Mouse (Mus musculus): ENCODE data around the gene Gm10188. TPM values are rescaled to one million over a fixed set of nuclear protein-coding genes. Genes with fewer than 3 reads are reported as not detected.
A peak's percentile ranks its signal among the peaks of the same experiment; 100 is the strongest.

The Gm10188 gene
- polyA plus RNA-seq, 1 experiment: not detected

- 21% methylated on average over 7 of the region's 7 CpGs for WGBS
- no peak for DNase-seq
- 0 out of 2 replicates have a peak, but pooled peaks cover 4% of the 10 kb centered on the region for H3K4me1 ChIP-seq (ENCODE audit: control insufficient read depth, insufficient read depth, low read length)
- H3K4me3 ChIP-seq (replicated peaks; ENCODE audit: extremely low read depth, low read depth, low read length): no peak overlapping the region
- TF ChIP-seq POLR2A (IDR thresholded peaks at IDR 0.05; ENCODE audit: borderline replicate concordance, extremely low read depth, low read depth, low read length): no peak
- TF ChIP-seq CTCF (IDR thresholded peaks at IDR 0.05; ENCODE audit: insufficient read depth, low read length): peak; percentile 70
Measured at GRCm38 (mm10) chr1:132210922-132211321, 18.6 kb downstream of the Gm10188 start.

- Histone ChIP-seq H3K4me1 (ENCODE audit: control insufficient read depth, insufficient read depth, low read length) (0 out of 2 replicates have a peak, but pooled peaks cover 4% of the 10 kb centered on the region), H3K4me3 (replicated peaks; ENCODE audit: extremely low read depth, low read depth, low read length) (no peak overlapping the region)
- 84% methylated on average over 10 of the region's 10 CpGs for WGBS
- TF ChIP-seq CTCF (IDR thresholded peaks at IDR 0.05; ENCODE audit: insufficient read depth, low read length): no peak
- TF ChIP-seq POLR2A (IDR thresholded peaks at IDR 0.05; ENCODE audit: borderline replicate concordance, extremely low read depth, low read depth, low read length): no peak
- no peak for DNase-seq
Measured at GRCm38 (mm10) chr1:132209400-132209799, 20.2 kb downstream of the Gm10188 start.

- no peak for TF ChIP-seq POLR2A (IDR thresholded peaks at IDR 0.05; ENCODE audit: borderline replicate concordance, extremely low read depth, low read depth, low read length)
- TF ChIP-seq CTCF (IDR thresholded peaks at IDR 0.05; ENCODE audit: insufficient read depth, low read length): no peak
- Histone ChIP-seq H3K4me3 (replicated peaks; ENCODE audit: extremely low read depth, low read depth, low read length) (no peak overlapping the region), H3K4me1 (ENCODE audit: control insufficient read depth, insufficient read depth, low read length) (0 out of 2 replicates have a peak, but pooled peaks cover 4% of the 10 kb centered on the region)
- WGBS: 32% methylated on average over 4 of the region's 4 CpGs
- no peak for DNase-seq
Measured at GRCm38 (mm10) chr1:132208154-132208553, 21.4 kb downstream of the Gm10188 start.

- no peak for DNase-seq
- H3K4me1 ChIP-seq (ENCODE audit: control insufficient read depth, insufficient read depth, low read length): 0 out of 2 replicates have a peak, but pooled peaks cover under 1% of the 10 kb centered on the region
- WGBS: 86% methylated on average over 3 of the region's 3 CpGs
- TF ChIP-seq POLR2A (IDR thresholded peaks at IDR 0.05; ENCODE audit: borderline replicate concordance, extremely low read depth, low read depth, low read length) (no peak), CTCF (IDR thresholded peaks at IDR 0.05; ENCODE audit: insufficient read depth, low read length) (no peak)
- H3K4me3 ChIP-seq (replicated peaks; ENCODE audit: extremely low read depth, low read depth, low read length): no peak overlapping the region
Measured at GRCm38 (mm10) chr1:132206828-132207227, 22.7 kb downstream of the Gm10188 start.

- 64% methylated on average over 5 of the region's 5 CpGs for WGBS
- no peak for DNase-seq
- Histone ChIP-seq H3K4me1 (ENCODE audit: control insufficient read depth, insufficient read depth, low read length) (no peaks in the 10 kb centered on the region), H3K4me3 (replicated peaks; ENCODE audit: extremely low read depth, low read depth, low read length) (no peak overlapping the region)
- TF ChIP-seq POLR2A (IDR thresholded peaks at IDR 0.05; ENCODE audit: borderline replicate concordance, extremely low read depth, low read depth, low read length) (no peak), CTCF (IDR thresholded peaks at IDR 0.05; ENCODE audit: insufficient read depth, low read length) (no peak)
Measured at GRCm38 (mm10) chr1:132205958-132206357, 23.6 kb downstream of the Gm10188 start.

GRCm38 (mm10) chr1:132202771-132203170, 26.8 kb downstream of the Gm10188 start:
- WGBS: 92% methylated on average over 5 of the region's 5 CpGs

GRCm38 (mm10) chr1:132201936-132202335, 27.6 kb downstream of the Gm10188 start:
- no peaks in the 10 kb centered on the region for H3K4me1 ChIP-seq (ENCODE audit: control insufficient read depth, insufficient read depth, low read length)
- 61% methylated on average over 2 of the region's 2 CpGs for WGBS
- TF ChIP-seq POLR2A (IDR thresholded peaks at IDR 0.05; ENCODE audit: borderline replicate concordance, extremely low read depth, low read depth, low read length) (no peak), CTCF (IDR thresholded peaks at IDR 0.05; ENCODE audit: insufficient read depth, low read length) (no peak)
- no peak for DNase-seq
- H3K4me3 ChIP-seq (replicated peaks; ENCODE audit: extremely low read depth, low read depth, low read length): no peak overlapping the region

More at GRCm38 (mm10) chr1:132202771-132203170, 26.8 kb downstream of the Gm10188 start:
- no peak overlapping the region for H3K4me3 ChIP-seq (replicated peaks; ENCODE audit: extremely low read depth, low read depth, low read length)
- no peak for TF ChIP-seq CTCF (IDR thresholded peaks at IDR 0.05; ENCODE audit: insufficient read depth, low read length)
- no peak for TF ChIP-seq POLR2A (IDR thresholded peaks at IDR 0.05; ENCODE audit: borderline replicate concordance, extremely low read depth, low read depth, low read length)
- DNase-seq: no peak
- no peaks in the 10 kb centered on the region for H3K4me1 ChIP-seq (ENCODE audit: control insufficient read depth, insufficient read depth, low read length)

- Histone ChIP-seq H3K4me3 (replicated peaks; ENCODE audit: extremely low read depth, low read depth, low read length) (no peak overlapping the region), H3K4me1 (ENCODE audit: control insufficient read depth, insufficient read depth, low read length) (no peaks in the 10 kb centered on the region)
- WGBS: 67% methylated on average over 4 of the region's 4 CpGs
- no peak for TF ChIP-seq CTCF (IDR thresholded peaks at IDR 0.05; ENCODE audit: insufficient read depth, low read length)
- no peak for TF ChIP-seq POLR2A (IDR thresholded peaks at IDR 0.05; ENCODE audit: borderline replicate concordance, extremely low read depth, low read depth, low read length)
- no peak for DNase-seq
Measured at GRCm38 (mm10) chr1:132201511-132201860, 28.1 kb downstream of the Gm10188 start.

GRCm38 (mm10) chr1:132200562-132201510, 28.7 kb downstream of the Gm10188 start:
- H3K4me1 ChIP-seq (ENCODE audit: control insufficient read depth, insufficient read depth, low read length): no peaks in the 10 kb centered on the region
- 27% methylated on average over 11 of the region's 11 CpGs for WGBS
- H3K4me3 ChIP-seq (replicated peaks; ENCODE audit: extremely low read depth, low read depth, low read length): no peak overlapping the region
- TF ChIP-seq CTCF (IDR thresholded peaks at IDR 0.05; ENCODE audit: insufficient read depth, low read length): no peak
- no peak for TF ChIP-seq POLR2A (IDR thresholded peaks at IDR 0.05; ENCODE audit: borderline replicate concordance, extremely low read depth, low read depth, low read length)
- DNase-seq: no peak

- no peak for DNase-seq
- 44% methylated on average over 12 of the region's 12 CpGs for WGBS
- TF ChIP-seq POLR2A (IDR thresholded peaks at IDR 0.05; ENCODE audit: borderline replicate concordance, extremely low read depth, low read depth, low read length): no peak
- no peak for TF ChIP-seq CTCF (IDR thresholded peaks at IDR 0.05; ENCODE audit: insufficient read depth, low read length)
- Histone ChIP-seq H3K4me3 (replicated peaks; ENCODE audit: extremely low read depth, low read depth, low read length) (no peak overlapping the region), H3K4me1 (ENCODE audit: control insufficient read depth, insufficient read depth, low read length) (peaks cover 4% of the 10 kb centered on the region)
Measured at GRCm38 (mm10) chr1:132199934-132200333, 29.6 kb downstream of the Gm10188 start.
